Mouse (Mus musculus) hematopoietic stem cell, adult 5-6 weeks (primary cell): ENCODE data around the gene Fat2. TPM values are rescaled to one million over a fixed set of nuclear protein-coding genes. Genes with fewer than 3 reads are reported as not detected.

Experiments
- ATAC-seq, 2 experiments: fragments of 125-278 bp in 1 of 2; replicated peaks in 1 of 2; 2 replicates each; pipeline ENCODE4 v1.8.0; 2016 to 2017; ENCODE audit warnings: inconsistent platforms in 2 of 2, mild to moderate bottlenecking in 2 of 2, moderate number of reproducible peaks in 2 of 2, low read depth in 1 of 2, moderate TSS enrichment in 1 of 2; ENCODE audit not compliant: low FRiP score in 2 of 2, poor library complexity in 2 of 2, severe bottlenecking in 2 of 2, insufficient read depth in 1 of 2, low TSS enrichment in 1 of 2
- total RNA-seq: library from RNA; stranded (forward); fragments of 172-1452, 232-1000 nt; gene quantifications from 2 replicates; pipeline ENCODE4 v1.2.3, GENCODE M21; 2017

Fat2 gene
- total RNA-seq, 1 experiment from 2014 or later: 0.15 TPM

DNA sequence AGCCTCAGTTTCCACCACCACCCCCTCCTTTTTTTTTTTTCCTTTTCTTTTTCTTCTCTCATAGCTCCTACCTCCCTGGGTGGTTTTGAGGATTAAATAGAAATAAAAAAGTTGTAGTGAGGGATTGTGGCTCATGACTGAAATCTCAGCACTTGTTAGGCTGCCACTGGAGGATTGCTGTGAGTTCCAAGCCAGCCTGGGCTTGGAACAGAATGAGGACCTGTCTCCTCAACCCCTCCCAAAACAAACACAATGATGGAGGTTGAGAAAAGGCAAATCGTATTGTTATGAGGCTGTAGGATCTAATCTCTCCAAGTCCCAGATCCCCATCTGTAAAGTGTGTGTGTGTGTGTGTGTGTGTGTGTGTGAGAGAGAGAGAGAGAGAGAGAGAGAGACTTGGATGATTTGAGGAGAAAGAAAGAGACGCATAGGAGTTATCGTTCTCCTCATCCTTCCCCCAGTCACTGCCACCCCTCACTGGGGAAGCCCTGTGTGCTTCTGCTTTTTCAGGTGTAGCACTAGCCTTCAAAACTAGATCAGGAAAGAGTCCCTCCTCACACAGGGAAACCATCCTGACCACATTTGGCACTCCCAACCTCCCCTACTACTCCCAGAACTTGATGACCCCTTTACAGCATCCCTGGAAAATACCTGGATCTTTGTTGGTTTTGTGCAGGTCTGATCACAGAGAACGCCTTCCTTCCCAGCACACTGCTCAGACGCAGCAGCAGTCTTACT, 837 bp upstream of the Fat2 start:
- no peak for ATAC-seq

- ATAC-seq: no peak
Measured at GRCm38 (mm10) chr11:55335314-55336076, 869 bp downstream of the Fat2 start.

- ATAC-seq: no peak
Measured at GRCm38 (mm10) chr11:55334545-55334944, 1.8 kb downstream of the Fat2 start.

DNA sequence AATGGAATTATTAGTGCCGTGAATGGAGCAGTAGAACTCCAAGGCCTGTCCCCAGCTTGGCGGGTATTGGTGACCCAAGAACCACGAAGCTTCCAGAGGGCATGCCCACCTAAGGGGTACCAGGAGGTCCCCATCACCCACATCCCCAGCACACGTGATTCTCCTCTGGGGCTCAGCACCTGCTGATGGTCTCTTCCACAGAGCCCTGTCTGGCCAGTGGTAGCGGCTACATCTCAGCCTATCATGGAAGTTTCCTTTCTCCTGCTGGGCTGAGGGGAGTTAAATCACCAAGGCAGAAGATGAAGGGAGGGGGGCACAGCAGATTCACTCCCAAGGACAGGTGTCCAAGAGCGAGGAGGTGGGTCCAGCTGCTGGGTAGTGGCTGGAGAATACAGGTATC, 2.3 kb downstream of the Fat2 start:
- no peak for ATAC-seq

- no peak for ATAC-seq
Measured at GRCm38 (mm10) chr11:55329868-55330772, 6.2 kb downstream of the Fat2 start.

- ATAC-seq: no peak
Measured at GRCm38 (mm10) chr11:55327558-55328409, 8.6 kb downstream of the Fat2 start.

DNA sequence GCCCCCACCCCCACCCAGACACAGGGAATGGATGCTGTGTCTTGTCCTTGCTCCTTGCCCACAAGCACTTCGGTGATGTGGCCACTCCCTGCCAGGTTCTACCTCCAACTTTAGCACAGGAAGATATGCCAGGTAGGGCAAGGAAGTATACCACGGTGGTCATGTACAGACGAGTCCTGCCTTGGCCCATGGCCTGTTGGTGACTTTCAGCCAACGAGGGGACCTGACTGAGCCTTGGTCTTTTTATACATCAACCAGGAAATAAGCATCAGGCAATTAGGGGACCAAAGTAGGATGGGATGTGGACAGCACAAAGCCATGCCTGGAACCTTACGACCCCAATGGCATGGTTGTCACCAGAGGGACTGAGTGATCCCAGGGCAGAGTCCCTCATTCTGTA, 9.3 kb downstream of the Fat2 start:
- ATAC-seq: no peak

DNA sequence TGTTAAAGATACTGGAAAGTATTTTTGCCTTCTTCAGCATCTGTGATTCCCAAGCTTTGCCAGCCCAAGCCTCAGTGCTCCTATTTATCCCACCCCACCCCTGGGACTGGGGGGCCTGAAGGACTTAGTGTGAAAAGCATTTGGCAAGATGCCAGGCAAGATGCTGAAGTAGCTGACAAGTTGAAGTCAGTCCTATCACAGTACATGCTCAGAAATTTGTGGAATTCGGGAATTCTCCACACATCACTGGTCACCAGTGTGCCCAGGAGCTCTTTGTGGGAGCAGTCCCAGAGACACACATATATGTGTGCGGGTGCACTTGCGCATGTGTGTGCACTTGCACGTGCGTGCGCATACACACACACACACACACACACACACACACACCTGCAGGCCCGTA, 10.2 kb downstream of the Fat2 start:
- no peak for ATAC-seq

DNA sequence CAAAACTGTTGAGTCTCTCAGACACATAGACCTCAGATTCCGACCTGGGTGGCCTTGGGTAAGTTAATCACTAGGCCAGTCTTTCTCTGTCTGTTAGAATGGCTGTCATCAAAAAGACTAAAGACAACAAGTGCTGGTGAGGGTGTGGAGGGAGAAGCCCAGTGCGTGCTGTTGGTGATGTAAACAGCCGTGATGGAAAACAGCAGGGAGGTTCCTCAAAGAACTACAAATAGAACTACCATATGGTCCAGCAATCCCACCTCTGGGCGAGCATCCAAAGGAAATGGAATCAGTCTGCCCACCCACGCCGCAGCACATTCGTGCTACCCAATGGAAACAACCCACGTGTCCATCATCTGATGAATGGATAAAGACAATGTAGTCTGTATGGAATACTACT, 12.5 kb downstream of the Fat2 start:
- no peak for ATAC-seq

GRCm38 (mm10) chr11:55320990-55321389, 15.4 kb downstream of the Fat2 start:
- no peak for ATAC-seq

- ATAC-seq: peak; percentile 29 to 53; a peak in 1 of 4 replicates
Measured at GRCm38 (mm10) chr11:55315966-55316365, 20.4 kb downstream of the Fat2 start.

- no peak for ATAC-seq
Measured at GRCm38 (mm10) chr11:55314704-55315047, 21.7 kb downstream of the Fat2 start.

- peak in 1 of 2 experiments; percentile 26; a peak in 1 of 4 replicates for ATAC-seq
Measured at GRCm38 (mm10) chr11:55313768-55314703, 22.3 kb downstream of the Fat2 start.

- ATAC-seq: no peak
Measured at GRCm38 (mm10) chr11:55302350-55302749, 34.0 kb downstream of the Fat2 start.

GRCm38 (mm10) chr11:55293179-55293578, 43.2 kb downstream of the Fat2 start:
- ATAC-seq: no peak

DNA sequence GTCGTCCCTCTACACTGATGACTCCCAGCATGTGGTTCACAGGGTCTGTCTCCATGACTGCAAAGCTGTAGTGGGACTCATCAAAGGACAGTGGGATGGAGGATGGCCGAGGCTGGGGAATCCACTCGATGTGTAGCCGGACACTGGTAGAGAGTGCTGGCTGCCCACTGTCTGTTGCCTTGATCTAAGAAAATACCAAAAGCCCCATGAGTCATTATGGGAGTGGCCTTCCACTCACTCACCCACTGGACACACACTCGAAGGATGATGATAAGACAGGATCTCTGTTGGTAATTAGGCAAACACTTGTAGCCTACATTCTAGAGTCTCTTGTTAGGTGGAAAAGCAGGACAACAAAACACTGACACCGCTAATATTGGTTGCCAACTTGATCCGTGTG, 44.5 kb downstream of the Fat2 start:
- ATAC-seq: no peak
